Mouse (Mus musculus) megakaryocyte, embryonic 14.5 days (primary cell): Measurements from ENCODE around the gene Ndufb2.

Experiments used
- FLI1 ChIP-seq: IDR thresholded peaks from 2 replicates; pipeline ENCODE4 v1.6.1; 2012; ENCODE audit warnings: low read length, inconsistent platforms, mixed read lengths
- GATA1 ChIP-seq: IDR thresholded peaks from 3 replicates; pipeline ENCODE4 v1.6.1; 2012; ENCODE audit warnings: mixed read lengths, low read length, inconsistent platforms, borderline replicate concordance

GRCm38 (mm10) chr6:39573791-39574554 lies 18.4 kb upstream of the Ndufb2 start, which contains the start of gene Adck2:
- TF ChIP-seq GATA1 (no peak), FLI1 (no peak)
